Mouse (Mus musculus): Measurements from ENCODE around the gene Aifm3.
"Not testable (repeated sequence)": the region's sequence is repeated elsewhere in the genome, so short reads cannot be mapped to it uniquely, and the experiment has no call there.

Gene Aifm3

GRCm38 (mm10) chr16:17553910-17554685 lies 64.7 kb downstream of the Aifm3 start:
- no peak for DNase-seq (ENCODE audit: low read depth, low spot score)

GRCm38 (mm10) chr16:17554702-17555101 lies 65.3 kb downstream of the Aifm3 start:
- DNase-seq (ENCODE audit: low read depth, low spot score) = not testable (repeated sequence)

- no peak for DNase-seq (ENCODE audit: low read depth, low spot score)
Observed at GRCm38 (mm10) chr16:17556180-17556579, 66.8 kb downstream of the Aifm3 start.

- no peak for DNase-seq (ENCODE audit: low read depth, low spot score)
Observed at GRCm38 (mm10) chr16:17556907-17557306, 67.5 kb downstream of the Aifm3 start.

Measured in retina, adult 2 months (tissue).